Mouse (Mus musculus) hindbrain, embryonic 12.5 days (tissue): ENCODE data around the gene Hist1h2ab. TPM values are rescaled to one million over a fixed set of nuclear protein-coding genes. Genes with fewer than 3 reads are reported as not detected.
"Not testable (repeated sequence)": the region's sequence is repeated elsewhere in the genome, so short reads cannot be mapped to it uniquely, and the experiment has no call there.

Experiments used
- ATAC-seq: fragments of 200-750 bp; cut with Nextera tagmentation; 2 replicates; pipeline ENCODE4 v1.8.0; 2017; ENCODE audit warnings: moderate TSS enrichment; ENCODE audit not compliant: low FRiP score
- H3K27ac ChIP-seq: fragments of 300-500 bp; sonication (generic); 2 replicates; pipeline ENCODE4 v1.5.1; 2016; ENCODE audit warnings: mild to moderate bottlenecking
- H3K27me3 ChIP-seq: fragments of 300-500 bp; sonication (generic); 2 replicates; pipeline ENCODE4 v1.6.1; 2016; ENCODE audit warnings: mild to moderate bottlenecking
- H3K36me3 ChIP-seq: fragments of 300-500 bp; sonication (generic); 2 replicates; pipeline ENCODE4 v1.6.1; 2016; ENCODE audit warnings: mild to moderate bottlenecking
- H3K4me1 ChIP-seq: fragments of 300-500 bp; sonication (generic); 2 replicates; pipeline ENCODE4 v1.6.1; 2016
- H3K4me2 ChIP-seq: fragments of 300-500 bp; sonication (generic); replicated peaks from 2 replicates; pipeline ENCODE4 v1.6.1; 2016; ENCODE audit warnings: mild to moderate bottlenecking
- H3K4me3 ChIP-seq: fragments of 300-500 bp; sonication (generic); 2 replicates; pipeline ENCODE4 v1.5.1; 2016; ENCODE audit warnings: mild to moderate bottlenecking
- H3K9ac ChIP-seq: fragments of 300-500 bp; sonication (generic); 2 replicates; pipeline ENCODE4 v1.6.1; 2016; ENCODE audit warnings: mild to moderate bottlenecking, moderate library complexity
- H3K9me3 ChIP-seq: fragments of 300-500 bp; sonication (generic); replicated peaks from 2 replicates; pipeline ENCODE4 v1.6.1; 2016; ENCODE audit warnings: mild to moderate bottlenecking
- WGBS: fragments of 180-500 bp; shearing (Covaris S2); methylation state at CpG from one replicate; pipeline ENCODE4 v1.1.7; 2016; 5-methylcytosine and 5-hydroxymethylcytosine counted together
- polyA plus RNA-seq: library from polyadenylated mRNA; unstranded; fragments of >200 nt; fragmentation: Nextera tagmentation; extraction: Ambion mirVana; gene quantifications from 2 replicates; pipeline ENCODE4 v1.2.1, GENCODE M21; 2016

Gene Hist1h2ab
- polyA plus RNA-seq, 1 experiment from 2014 or later: 45.2 TPM

DNA sequence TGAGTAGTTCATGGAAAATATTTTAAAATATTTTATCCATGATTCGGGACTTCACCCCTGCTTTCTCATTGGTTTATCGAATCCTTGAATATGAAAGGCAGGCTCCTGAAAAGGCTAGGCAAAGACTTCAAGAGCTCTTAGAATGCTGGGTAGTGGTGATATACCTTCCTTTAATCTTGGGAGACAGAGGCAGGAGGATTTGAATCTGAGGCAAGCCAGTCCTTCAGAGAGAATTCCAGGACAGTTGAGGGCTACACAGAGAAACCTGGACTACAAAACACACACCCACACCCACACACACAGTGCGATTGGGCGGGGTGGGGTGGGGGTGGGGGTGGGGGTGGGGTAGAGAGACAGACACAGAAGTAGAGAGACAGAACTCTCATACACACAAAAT, 3.0 kb upstream of the Hist1h2ab start:
- H3K36me3 ChIP-seq: no peaks in the 10 kb centered on the region
- peaks cover 9% of the 10 kb centered on the region for H3K4me1 ChIP-seq
- no peaks in the 10 kb centered on the region for H3K9me3 ChIP-seq
- ATAC-seq: no peak
- peak overlapping the region; percentile 64 for H3K4me2 ChIP-seq
- WGBS: 7% methylated on average over 4 of the region's 4 CpGs
- H3K4me3 ChIP-seq: no peak overlapping the region
- H3K9ac ChIP-seq: no peak overlapping the region
- no peaks in the 10 kb centered on the region for H3K27me3 ChIP-seq
- H3K27ac ChIP-seq: peak overlapping the region; percentile 98

DNA sequence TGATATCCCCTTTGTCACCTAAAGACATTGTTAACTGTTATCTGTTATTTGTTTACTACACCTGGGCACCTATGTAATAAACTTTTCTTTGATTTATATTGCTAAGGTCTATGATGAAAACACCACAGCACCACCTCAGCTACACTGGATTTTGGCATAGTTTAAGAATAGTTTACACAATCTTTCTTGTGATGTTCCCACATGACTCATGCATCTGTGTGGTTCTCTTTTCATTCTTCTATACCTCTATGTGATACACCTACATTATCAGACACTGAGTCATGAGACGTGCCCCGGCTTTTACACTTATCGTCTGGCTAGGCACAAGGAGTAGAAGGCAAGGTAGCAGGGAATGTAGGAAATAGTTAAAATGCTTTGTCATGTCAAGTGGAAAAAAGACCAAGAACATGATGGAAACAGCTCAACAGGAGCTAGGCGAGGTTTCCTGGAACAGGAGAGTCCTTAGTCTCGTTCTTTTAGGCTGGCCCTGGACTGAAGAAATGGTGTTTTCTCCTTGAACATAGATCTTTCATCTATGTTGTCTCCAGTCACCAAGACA, 1.3 kb upstream of the Hist1h2ab start:
- ATAC-seq: no peak
- Histone ChIP-seq H3K36me3 (no peaks in the 10 kb centered on the region), H3K9ac (no peak overlapping the region), H3K4me2 (no peak overlapping the region), H3K4me3 (no peak overlapping the region), H3K27ac (no peak overlapping the region; the same call in 1 of the 2 replicates), H3K9me3 (no peaks in the 10 kb centered on the region), H3K4me1 (peaks cover 9% of the 10 kb centered on the region), H3K27me3 (no peaks in the 10 kb centered on the region)
- 93% methylated on average over 5 of the region's 5 CpGs for WGBS

DNA sequence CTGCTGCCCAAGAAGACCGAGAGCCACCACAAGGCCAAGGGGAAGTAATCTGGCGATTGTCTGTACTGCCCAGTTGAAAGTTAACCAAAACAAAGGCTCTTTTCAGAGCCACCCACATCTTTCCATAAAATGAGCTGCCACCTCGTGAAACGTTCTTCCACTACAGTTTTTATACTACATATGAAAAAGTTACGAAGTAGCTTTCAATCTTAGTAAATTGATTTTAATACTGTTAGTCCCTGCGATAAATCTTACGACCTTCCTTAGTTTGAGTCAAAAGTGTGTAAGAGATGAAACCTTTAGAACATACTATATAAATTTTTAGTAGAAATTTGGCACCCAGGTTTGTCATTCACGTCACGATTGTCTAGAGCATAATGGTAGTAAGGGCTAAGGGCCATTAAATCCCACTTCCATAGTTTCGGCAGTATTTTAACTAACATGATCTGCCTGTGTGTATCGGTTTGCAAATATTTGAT, 591 bp downstream of the Hist1h2ab start:
- Histone ChIP-seq H3K27me3 (no peaks in the 10 kb centered on the region), H3K4me1 (peaks cover 9% of the 10 kb centered on the region), H3K36me3 (no peaks in the 10 kb centered on the region), H3K4me2 (peak overlapping the region; percentile 61), H3K9me3 (no peaks in the 10 kb centered on the region), H3K9ac (0 out of 2 replicates have a peak overlapping the region, but pooled peaks have one; percentile 41), H3K27ac (peak overlapping the region; percentile 95), H3K4me3 (peak overlapping the region; percentile 38)
- WGBS: 1% methylated on average over 11 of the region's 11 CpGs
- ATAC-seq: peak; percentile 36

DNA sequence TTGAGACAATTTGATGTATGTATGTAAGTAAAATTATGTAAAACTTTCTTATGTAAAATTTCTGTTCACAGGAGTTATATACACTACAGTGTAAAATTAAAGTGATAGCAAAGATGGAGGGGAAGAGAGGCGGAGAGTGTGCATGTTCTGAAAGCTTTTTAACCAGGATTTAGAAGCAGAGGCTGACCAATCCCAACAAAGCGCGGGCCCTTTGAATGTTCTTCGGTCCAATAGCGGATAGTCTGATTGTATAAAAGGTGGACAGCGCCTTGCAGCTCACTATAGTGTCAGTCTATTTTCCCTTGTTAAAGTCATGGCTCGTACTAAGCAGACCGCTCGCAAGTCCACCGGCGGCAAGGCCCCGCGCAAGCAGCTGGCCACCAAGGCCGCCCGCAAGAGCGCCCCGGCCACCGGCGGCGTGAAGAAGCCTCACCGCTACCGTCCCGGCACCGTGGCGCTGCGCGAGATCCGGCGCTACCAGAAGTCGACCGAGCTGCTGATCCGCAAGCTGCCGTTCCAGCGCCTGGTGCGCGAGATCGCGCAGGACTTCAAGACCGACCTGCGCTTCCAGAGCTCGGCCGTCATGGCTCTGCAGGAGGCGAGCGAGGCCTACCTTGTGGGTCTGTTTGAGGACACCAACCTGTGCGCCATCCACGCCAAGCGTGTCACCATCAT, 1.3 kb downstream of the Hist1h2ab start, which contains the start of gene Hist1h3b:
Gene Hist1h3b, plus strand, starts transcription at position 201 of the 675 bp plus-strand sequence.
- H3K4me1 ChIP-seq, H3K36me3 ChIP-seq, H3K27me3 ChIP-seq, H3K9me3 ChIP-seq: not testable (repeated sequence)
- WGBS: under 1% methylated on average over 15 of the region's 47 CpGs
- peak; percentile 87 for ATAC-seq
- Histone ChIP-seq H3K27ac (peak within 1 kb of the TSS; percentile 95), H3K4me2 (peak within 1 kb of the TSS; percentile 61), H3K4me3 (peak within 1 kb of the TSS; percentile 38), H3K9ac (peak within 1 kb of the TSS; percentile 49)

DNA sequence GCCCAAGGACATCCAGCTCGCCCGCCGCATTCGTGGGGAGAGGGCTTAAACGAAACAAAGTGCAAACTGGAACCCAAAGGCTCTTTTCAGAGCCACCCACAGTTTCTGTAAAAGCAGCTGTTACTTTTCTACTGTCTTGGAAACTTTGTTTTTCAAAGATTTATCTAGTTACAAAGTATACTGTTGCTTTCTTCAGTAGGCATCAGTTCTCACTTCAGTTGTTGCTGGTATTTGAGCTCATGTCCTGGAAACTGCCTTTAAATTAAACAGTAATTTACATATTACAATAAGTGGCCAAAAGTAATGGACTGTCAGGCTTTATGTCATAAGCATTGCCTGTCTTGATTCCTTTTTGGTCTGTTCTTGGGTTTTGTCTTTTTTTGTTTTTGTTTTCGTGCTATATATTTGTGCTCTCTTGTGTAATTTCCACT, 1.8 kb downstream of the Hist1h2ab start:
- Histone ChIP-seq H3K9ac (peak overlapping the region; percentile 49), H3K4me1 (peaks cover 10% of the 10 kb centered on the region), H3K36me3 (no peaks in the 10 kb centered on the region), H3K4me2 (peak overlapping the region; percentile 48), H3K27me3 (no peaks in the 10 kb centered on the region), H3K27ac (peak overlapping the region; percentile 67), H3K9me3 (no peaks in the 10 kb centered on the region), H3K4me3 (peak overlapping the region; percentile 30)
- ATAC-seq: no peak
- 2% methylated on average over 6 of the region's 6 CpGs for WGBS

DNA sequence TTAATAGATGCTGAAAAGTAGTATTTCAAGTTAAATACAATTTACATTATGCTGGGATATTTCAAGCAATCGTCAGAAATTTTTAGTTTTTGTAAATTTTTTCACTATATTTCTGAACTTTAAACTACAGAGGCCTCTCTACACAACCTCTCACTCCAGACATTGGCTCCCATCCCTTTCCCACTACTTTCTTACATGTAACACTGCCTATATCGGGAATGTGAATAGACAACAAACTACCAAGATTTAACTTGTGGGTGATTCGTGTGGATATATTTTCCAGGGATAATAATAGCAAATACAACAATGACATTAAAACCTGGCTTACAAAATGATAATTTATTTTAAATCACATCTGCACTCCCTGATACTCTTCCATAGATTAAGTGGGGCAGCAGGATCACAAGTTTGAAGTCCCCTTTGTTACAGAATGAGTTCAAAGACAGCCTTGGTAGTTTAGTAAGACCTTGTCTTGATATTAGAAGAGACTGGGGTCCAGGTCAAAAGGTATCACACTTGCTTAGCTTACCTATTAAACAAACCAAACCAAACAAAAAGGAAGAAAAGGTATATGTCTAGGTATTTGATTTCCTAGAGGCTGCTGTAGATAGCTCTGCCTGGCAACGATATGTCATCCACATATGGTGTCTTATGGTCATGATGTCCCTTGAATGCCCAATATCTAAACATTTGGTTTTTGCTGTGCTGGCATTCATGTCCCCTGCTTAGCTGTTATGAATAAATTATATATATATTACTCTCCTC, 2.6 kb downstream of the Hist1h2ab start:
- H3K27me3 ChIP-seq: no peaks in the 10 kb centered on the region
- 54% methylated on average over 4 of the region's 4 CpGs for WGBS
- no peaks in the 10 kb centered on the region for H3K36me3 ChIP-seq
- peak overlapping the region; percentile 48 for H3K4me2 ChIP-seq
- H3K9me3 ChIP-seq: no peaks in the 10 kb centered on the region
- peak overlapping the region; percentile 67; the same call in 1 of the 2 replicates for H3K27ac ChIP-seq
- H3K9ac ChIP-seq: no peak overlapping the region; the same call in 1 of the 2 replicates
- no peak overlapping the region for H3K4me3 ChIP-seq
- peaks cover 5% of the 10 kb centered on the region; the same call in 1 of the 2 replicates for H3K4me1 ChIP-seq
- ATAC-seq: no peak

DNA sequence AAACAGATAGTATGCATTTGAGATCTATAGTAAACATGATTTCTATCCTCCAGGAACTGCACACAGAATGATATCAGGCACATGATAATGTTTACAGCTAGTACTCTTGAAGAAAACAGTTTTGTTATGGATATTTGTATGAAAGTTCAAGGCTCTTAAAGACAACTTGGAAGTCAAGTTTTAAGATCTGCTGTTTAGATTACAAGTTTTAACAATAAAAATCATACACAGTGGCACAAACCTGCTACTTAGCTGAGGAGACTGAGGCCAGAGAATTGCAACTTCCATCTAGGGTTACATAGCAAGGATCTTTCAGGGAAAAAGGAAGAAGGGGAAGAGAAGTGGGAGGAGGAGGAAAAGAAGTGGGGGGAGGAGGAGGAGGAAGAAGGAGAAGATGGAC, 4.1 kb downstream of the Hist1h2ab start:
- Histone ChIP-seq H3K9me3 (no peaks in the 10 kb centered on the region), H3K27me3 (no peaks in the 10 kb centered on the region), H3K4me3 (no peak overlapping the region), H3K4me1 (peaks cover 6% of the 10 kb centered on the region), H3K36me3 (no peaks in the 10 kb centered on the region), H3K27ac (no peak overlapping the region), H3K9ac (no peak overlapping the region), H3K4me2 (no peak overlapping the region)
- no peak for ATAC-seq

DNA sequence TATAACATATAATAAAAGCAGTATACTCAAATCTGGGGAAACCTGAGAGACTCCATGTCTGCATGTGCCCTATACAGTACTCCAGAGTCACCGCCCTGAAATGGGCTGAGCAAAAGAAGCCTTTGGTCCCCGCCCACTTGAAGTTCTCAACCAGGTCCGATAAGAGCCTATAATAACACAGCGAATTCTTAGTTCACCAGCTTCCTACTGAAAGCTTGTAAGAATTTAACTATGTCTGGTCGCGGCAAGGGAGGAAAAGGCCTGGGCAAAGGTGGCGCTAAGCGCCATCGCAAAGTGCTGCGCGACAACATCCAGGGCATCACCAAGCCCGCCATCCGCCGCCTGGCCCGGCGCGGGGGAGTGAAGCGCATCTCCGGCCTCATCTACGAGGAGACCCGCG, 5.9 kb downstream of the Hist1h2ab start, which contains the start of gene Hist1h4b:
Gene Hist1h4b, plus strand, starts transcription at position 224 of the 400 bp plus-strand sequence.
- Histone ChIP-seq H3K4me1 (peaks cover 16% of the 10 kb centered on the region), H3K27me3 (no peaks in the 10 kb centered on the region), H3K4me3 (peak within 1 kb of the TSS; percentile 36), H3K27ac (peak within 1 kb of the TSS; percentile 85), H3K36me3 (no peaks in the 10 kb centered on the region), H3K9ac (peak within 1 kb of the TSS; percentile 54), H3K4me2 (peak within 1 kb of the TSS; percentile 57), H3K9me3 (no peaks in the 10 kb centered on the region)
- ATAC-seq: peak; percentile 74
- WGBS: under 1% methylated on average over 19 of the region's 22 CpGs

DNA sequence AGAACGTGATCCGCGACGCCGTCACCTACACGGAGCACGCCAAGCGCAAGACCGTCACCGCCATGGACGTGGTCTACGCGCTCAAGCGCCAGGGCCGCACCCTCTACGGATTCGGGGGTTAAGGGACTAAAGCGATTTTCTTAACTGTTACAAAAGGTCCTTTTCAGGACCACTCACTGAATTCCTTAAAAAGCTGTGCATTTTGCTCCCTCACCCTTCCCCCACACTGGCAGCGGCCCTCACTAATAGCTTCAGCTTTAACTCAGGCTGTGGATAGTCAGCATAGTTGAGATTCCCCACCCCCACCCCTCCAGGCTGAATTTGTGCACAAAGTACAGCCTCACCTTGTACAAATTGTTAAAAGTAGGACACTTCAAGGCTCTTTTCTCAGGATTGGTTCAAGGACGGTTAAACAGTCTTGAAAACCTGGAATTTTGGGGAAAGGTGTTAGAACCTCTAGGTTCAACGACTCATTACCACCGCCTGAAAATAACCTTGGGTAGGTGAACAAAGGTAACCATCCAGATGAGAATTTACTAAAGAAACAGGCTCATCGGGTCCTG, 6.4 kb downstream of the Hist1h2ab start:
- peaks cover 16% of the 10 kb centered on the region for H3K4me1 ChIP-seq
- WGBS: 1% methylated on average over 17 of the region's 23 CpGs
- H3K27ac ChIP-seq: peak overlapping the region; percentile 85
- H3K9ac ChIP-seq: peak overlapping the region; percentile 54
- no peak; the same call in 1 of the 2 replicates for ATAC-seq
- peak overlapping the region; percentile 36 for H3K4me3 ChIP-seq
- H3K9me3 ChIP-seq: no peaks in the 10 kb centered on the region
- no peaks in the 10 kb centered on the region for H3K27me3 ChIP-seq
- H3K4me2 ChIP-seq: peak overlapping the region; percentile 57
- no peaks in the 10 kb centered on the region for H3K36me3 ChIP-seq

DNA sequence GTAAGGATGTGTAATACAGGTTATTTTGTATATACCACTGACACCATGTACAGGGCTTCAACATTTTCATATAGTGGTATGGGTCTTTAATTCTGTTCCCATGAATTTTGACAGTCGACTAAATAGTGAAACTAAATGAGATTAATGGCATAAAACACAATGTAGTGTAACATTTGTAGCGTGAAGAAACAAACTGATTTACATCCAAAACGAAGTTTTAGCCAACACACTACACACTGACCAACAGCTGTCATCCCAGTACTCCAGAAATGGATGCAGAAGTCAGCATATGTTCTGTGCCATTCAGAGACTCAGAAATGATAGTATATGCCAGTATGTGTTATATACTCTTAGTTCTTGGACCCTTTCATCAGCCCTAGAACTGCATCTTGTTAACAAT, 7.0 kb downstream of the Hist1h2ab start:
- Histone ChIP-seq H3K27ac (no peak overlapping the region), H3K4me1 (peaks cover 16% of the 10 kb centered on the region), H3K9me3 (no peaks in the 10 kb centered on the region), H3K9ac (no peak overlapping the region), H3K4me3 (no peak overlapping the region), H3K4me2 (peak overlapping the region; percentile 57; the same call in 1 of the 2 replicates), H3K36me3 (no peaks in the 10 kb centered on the region), H3K27me3 (no peaks in the 10 kb centered on the region)
- ATAC-seq: no peak
- 52% methylated on average over 3 of the region's 3 CpGs for WGBS

DNA sequence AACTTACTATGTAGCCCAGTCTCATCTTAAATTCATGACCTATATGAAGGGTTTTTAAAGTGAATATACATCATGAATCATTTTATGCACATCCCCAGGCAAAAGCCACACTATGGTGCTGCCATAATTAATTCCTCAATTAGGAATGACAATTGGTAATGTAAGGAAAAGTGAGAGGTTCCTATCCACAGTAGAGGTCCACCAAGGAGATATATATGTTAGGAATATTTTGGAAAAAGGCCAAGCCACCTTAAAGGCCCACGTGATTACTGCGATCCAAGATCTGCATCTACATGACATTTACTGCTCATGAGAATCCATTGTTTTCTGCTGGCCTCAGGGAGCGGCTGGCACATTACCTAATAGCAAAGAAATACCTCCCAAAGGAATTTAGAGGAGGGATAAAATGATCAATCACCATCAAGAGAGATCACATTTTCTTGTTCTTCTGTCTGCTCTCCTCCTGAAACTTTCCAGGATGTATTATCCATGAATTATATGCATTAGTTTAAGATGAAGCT, 8.4 kb downstream of the Hist1h2ab start:
- 60% methylated on average over 3 of the region's 3 CpGs for WGBS
- Histone ChIP-seq H3K36me3 (no peaks in the 10 kb centered on the region), H3K27me3 (no peaks in the 10 kb centered on the region), H3K4me1 (peaks cover 25% of the 10 kb centered on the region), H3K9me3 (no peaks in the 10 kb centered on the region), H3K4me2 (no peak overlapping the region), H3K9ac (no peak overlapping the region), H3K4me3 (no peak overlapping the region), H3K27ac (no peak overlapping the region)
- ATAC-seq: no peak

DNA sequence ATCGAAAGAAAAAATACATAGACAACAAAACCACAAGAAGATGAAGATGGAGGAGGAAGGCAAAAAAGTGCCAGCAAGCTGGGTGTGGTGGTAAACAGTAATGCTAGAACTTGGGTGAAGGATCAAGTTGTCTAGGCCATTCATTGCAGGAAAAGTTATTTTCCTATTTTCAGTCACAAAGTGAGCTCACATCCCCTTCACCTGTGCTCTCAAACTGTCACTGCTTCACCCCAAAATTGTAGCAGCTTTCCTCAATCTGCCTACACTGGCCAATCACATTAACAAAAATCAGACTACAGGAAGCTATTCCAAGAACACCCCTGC, 9.0 kb downstream of the Hist1h2ab start:
- H3K4me2 ChIP-seq: peak overlapping the region; percentile 88
- H3K9ac ChIP-seq: 0 out of 2 replicates have a peak overlapping the region, but pooled peaks have one; percentile 57
- WGBS: 69% methylated on average over 1 of the region's 1 CpGs
- no peaks in the 10 kb centered on the region for H3K27me3 ChIP-seq
- ATAC-seq: no peak
- H3K9me3 ChIP-seq: no peaks in the 10 kb centered on the region
- H3K36me3 ChIP-seq: no peaks in the 10 kb centered on the region
- H3K4me3 ChIP-seq: no peak overlapping the region
- 0 out of 2 replicates have a peak overlapping the region, but pooled peaks have one; percentile 89 for H3K27ac ChIP-seq
- H3K4me1 ChIP-seq: peaks cover 28% of the 10 kb centered on the region
